Mouse (Mus musculus) urinary bladder, postnatal 10 days (tissue): Measurements from ENCODE around the gene Cpm.
"Not testable (repeated sequence)": the region's sequence is repeated elsewhere in the genome, so short reads cannot be mapped to it uniquely, and the experiment has no call there.

Source experiments
- DNase-seq: peaks from one replicate; pipeline ENCODE4 v3.0.0; 2022; ENCODE audit warnings: low spot score

Gene Cpm

DNA sequence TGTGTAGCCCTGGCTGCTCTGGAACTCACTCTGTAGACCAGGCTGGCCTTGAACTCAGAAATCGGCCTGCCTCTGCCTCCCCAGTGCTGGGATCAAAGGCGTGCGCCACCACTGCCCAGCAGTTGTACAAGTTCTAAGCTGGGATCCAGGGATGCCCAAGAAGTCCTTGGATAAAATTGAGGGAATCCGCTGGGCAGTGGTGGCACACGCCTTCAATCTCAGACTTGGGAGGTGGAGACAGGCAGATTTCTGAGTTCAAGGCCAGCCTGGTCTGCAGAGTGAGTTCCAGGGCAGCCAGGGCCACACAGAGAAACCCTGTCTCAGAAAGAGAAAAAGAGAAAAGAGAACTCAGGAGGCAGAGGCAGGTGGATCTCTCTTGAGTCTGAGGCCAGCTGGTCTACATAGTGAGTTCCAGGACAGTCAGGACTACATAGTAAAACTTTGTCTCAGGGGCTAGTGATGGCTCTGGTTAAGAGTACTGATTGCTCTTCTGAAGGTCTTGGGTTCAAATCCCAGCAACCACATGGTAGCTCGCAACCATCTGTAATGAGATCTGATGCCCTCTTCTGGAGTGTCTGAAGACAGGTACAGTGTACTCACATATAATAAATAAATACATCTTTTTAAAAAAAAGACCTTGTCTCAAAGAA is 75.1 kb downstream of the Cpm start:
- DNase-seq, result not testable (repeated sequence)

DNA sequence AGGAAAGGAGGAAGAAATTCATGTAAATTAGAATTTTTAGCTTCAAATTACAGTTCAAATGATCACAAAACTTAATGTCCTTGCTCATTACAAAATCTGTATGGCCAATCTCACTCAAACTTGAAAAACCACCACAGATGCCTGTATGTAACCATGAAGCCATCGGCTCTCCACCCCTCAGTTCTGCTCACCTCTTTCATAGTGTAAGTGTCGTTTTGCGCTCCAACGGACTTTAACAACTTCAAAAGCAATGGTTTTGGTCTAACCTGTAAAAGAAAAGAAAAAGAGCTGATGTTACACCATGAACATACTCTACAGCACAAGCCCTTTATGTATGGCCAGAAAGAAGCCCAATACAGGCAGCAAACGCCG is 75.7 kb downstream of the Cpm start:
- no peak for DNase-seq

DNA sequence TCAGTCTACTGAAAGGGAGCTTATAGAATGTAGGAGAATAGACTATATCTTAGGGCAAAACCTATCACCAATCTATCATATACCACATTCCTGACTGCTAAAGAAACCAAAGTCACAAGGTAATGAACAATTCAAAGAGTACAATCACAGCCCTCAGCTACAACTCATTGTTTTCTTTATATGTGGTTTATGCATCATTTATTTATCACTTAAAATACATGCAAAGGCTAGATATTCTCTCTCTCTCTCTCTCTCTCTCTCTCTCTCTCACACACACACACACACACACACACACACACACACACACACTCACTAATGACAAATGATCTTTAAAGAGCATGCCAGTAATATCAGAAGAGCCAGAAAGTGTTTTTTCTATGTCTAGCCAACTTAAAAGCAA is 76.5 kb downstream of the Cpm start:
- no peak for DNase-seq

DNA sequence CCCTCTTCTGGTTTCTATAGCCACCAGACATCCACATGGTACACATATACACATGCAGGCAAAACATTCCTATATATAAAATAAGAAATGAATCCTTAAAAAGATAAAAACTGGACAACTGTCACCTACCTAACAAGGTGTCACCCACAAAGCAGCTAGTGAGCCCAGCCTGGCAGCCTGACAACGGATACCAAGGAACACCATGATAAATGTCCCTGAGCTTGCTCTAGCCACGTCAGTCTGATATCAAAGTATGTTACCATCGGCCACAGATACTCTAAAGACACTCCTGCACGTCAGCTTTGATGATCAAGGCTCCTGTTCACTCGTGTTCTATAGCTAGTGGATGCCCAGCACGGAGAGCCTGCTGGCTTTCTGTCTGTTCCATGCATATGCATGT is 77.1 kb downstream of the Cpm start:
- no peak for DNase-seq

DNA sequence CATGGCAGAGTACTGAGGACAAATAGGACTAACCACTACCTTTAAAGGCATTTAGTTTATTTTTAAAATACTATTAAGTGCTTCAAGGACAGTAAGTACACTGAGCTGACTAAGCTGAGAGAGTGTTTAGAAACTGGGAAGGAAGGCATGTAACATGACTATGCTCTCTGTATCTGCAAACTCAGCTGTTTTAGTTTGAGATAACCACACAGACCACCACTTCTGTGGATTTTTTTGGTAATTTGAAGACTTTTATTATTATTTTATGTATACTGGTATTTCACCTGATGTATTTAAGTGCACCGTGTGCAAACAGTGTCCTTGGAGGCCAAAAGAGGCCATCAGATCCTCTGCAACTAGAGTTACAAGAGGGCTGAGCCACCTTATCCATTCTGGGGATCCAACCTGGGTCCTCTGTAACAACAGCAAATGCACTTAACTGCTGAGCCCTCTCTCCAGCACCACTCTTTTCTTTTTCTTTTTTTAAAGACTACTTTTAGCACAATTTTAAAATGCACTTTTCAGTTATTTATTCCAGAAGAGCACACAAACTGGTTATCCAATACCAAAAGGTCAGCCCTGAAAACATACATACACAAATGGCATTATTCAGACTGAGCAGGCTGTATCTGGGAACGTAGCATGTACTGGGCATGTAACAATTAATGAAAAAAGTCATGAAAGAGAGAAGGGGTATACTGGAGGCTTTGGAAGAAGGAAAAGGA is 78.0 kb downstream of the Cpm start:
- no peak for DNase-seq

DNA sequence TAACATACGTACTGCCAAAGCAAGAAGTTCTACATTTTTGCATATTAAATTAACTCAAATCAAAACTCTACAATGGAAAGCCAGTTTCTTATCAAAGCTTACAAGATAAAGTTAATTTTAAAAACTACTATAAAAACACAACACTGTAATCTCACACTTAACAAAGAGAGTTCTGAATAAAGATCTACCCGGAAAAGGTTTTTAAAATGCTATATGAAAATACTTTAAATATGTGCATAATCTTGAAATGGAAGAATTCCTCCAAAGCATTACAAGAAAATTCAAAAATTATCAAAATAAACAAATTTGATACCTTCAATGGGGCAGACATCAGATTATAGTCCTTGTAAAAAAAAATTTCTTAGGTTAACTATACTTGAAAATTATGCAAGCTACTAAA is 79.1 kb downstream of the Cpm start:
- DNase-seq, result no peak

DNA sequence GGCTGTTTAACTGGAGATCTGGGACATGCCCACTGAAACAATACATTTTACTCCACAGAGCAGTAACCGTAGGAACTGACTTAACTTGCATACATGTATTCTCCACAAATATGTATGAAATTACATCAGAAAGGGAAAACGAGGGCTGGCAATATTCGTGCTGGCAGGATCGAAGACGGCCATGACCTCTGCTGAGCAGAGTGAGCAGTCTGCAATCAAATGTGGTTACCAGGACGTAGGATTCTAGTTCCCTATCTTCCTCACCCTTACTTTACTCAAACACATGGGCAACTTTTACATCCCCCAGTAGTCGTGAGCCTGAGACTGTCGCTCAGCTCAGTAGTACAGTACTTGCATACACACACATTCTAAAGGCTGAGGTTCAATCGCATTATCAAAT is 79.6 kb downstream of the Cpm start:
- no peak for DNase-seq

DNA sequence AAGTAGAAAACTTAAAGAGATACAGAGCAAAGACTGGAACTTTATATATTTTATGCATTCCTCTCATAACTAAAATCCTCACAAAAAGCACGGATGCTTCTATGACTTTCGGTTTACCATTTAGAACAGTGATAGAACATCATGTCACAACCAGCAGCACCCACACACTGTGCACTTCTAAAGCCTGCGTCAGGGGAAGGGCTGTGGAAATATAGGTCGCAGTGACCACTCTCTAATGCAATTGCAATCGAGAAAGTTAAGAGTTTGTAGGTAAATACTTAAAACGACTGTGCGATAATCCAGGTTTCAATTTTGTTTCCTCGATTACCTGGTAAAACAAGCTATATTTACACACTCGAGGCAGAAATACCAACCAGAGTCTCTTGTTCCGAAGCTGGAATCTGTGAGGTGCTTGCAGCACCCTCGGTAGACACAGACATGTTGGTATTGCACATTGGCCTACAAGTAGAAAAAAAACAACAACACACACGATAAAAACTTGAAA is 80.1 kb downstream of the Cpm start:
- no peak for DNase-seq

DNA sequence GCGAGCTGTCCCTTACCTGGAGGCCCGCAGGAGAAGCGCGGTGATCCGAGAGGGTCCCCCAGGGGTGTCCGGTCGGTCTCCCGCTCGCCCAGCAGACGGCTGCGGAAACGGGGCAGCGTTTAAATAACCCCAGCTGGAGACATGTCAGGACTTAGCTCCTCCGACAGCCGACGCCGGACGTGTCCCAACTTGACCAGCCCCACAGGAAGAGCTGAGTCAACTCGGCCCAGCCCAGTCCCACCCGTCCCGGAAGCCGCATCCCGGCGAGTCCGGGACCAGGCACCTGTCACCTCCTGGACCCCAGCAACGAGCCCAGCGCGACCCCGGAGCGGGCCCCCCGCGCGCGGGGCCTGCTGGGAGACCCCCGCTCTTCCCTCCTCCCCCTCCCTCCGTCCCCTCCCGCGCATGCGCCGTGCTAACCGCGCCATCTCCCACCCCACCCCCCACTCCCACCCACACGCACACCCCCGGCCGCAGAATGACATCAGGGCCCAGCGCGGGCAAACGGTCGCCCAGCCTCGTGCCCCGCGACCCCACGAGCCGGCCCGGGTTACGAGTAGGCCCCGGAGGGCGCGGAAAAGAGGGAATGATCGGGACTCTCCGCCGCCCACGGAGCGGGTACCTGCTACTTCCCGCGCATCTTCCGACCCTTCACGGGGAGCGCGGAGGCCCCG is 80.8 kb downstream of the Cpm start:
- peak; percentile 63 for DNase-seq

DNA sequence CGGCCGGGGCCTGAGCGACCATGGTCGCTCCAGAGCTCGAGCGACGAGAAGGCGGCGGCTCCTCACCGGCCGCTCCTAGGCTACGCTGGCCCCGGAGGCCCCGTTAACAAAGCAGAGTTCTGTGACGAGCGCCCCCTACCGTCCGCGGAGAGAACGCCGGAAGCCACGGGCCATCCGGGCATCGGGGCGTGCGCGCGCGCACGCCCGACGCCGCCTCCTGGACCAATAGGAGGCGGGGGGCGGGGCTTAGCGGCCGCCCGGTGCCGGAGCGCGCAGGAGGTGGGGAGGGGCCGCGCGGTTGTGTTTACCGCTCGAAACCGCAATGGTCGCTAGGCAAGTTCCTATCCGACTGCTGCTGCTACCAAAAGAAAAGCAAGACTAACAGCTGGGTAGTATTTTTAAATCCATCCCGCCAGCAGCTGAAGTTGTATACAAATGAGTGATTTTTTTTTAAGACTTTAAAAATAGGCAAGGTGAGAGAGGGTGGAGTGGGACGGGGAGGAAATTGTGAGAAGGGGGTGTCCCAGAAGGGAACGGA is 81.4 kb downstream of the Cpm start, which contains the start of gene Mdm2:
Mdm2 (minus strand) TSS at position 155 of the 538 bp plus-strand sequence.
- DNase-seq, result peak; percentile 92

DNA sequence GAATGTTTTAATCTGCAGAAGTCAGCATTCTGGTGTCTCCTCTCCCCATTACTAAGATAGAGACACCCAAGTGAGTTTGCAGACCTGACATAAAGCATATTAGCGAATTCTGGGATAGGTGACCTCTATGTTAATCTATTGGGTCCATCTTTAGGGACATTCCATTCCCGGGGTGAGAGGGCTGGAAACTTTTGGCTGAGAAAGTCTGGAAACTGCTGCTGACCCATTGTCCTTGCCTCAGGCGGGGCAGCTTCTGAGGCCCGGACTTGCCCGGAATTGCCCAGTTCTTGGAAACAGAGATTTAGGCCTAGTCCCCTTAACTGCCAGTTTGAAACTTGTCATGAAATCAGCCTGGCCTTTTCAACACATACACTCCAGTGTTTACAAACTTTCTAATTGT is 82.1 kb downstream of the Cpm start:
- DNase-seq, result no peak

DNA sequence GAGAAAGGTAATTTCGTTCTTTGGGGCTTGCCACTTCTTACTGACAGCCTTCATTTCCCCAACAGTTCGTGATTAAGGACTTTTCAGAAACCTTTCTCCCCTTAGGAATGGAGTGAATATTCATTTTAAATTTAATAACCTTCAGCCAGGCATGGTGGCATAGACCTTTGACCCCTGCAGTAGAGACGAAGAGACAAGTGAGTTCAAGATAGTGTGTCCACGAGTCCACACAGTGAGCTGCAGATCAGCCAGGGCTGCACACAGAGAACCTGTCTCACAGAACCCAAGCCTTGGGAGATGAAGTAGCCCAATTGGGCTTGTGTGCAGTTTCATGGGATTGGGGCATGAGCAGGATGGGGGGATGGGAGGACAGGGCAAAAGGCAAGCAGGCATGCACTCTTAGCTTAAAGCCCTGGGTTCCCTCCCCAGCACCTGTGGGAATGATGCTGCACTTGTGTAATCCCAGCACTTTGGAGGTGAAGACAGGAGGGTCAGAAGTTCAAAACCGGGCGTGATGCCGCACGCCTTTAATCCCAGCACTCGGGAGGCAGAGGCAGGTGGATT is 83.0 kb downstream of the Cpm start:
- no peak for DNase-seq

DNA sequence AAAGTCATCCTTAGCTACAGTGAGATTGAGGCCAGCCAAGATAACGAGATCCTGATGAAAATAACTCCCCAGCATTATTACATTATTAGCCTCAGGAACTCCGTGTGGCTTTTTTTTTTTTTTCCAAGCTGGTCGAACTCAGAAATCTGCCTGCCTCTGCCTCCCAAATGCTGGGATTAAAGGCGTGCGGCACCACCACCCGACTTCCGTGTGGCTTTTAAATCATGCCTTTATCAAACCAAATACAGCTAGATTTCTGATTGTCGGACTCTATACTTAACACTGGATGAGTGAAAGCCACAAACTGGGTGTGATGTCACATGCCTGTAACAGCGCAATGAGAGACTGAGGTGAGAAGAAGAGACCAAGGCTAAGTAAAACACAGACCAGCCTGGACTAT is 83.6 kb downstream of the Cpm start:
- no peak for DNase-seq

DNA sequence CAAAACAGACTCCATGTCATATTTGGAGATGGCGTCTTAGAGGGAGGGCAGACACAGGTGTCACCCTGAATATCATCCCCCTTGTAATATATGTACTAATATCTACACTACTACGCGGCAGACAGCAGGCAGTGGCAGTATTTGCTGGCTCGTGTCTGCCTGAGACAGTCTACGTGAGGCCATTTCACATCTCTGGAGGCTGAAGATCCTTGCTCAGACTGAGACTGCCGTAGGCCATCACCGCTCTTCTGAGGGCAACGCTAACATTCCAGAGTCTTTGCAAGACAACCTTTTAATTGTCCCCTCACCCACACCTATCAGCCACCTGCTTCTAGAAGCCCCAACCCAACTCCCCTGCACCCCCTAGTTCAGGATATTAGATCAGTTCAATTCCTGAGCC is 84.2 kb downstream of the Cpm start:
- DNase-seq, result no peak

DNA sequence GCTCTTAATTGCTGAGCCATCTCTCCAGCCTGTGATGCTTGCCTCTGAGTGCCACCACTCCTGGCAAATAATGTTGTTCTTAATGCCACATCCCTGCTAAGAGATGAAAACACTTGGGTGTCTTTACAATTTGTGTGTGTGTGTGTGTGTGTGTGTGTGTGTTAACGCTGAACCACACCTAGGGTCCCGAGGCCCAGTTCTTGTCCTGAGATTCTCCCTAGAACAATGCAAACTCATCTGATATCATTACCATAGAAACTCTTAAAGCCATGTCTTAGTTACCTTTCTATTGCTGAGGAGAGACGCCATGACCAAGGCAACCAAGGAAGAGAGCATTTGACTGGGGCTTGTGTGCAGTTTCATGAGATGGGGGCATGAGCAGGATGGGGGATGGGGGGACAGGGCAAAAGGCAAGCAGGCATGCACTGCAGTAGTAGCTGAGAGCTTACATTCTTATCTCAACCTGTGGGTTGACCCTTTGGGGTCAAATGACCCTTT is 84.8 kb downstream of the Cpm start:
- no peak for DNase-seq

DNA sequence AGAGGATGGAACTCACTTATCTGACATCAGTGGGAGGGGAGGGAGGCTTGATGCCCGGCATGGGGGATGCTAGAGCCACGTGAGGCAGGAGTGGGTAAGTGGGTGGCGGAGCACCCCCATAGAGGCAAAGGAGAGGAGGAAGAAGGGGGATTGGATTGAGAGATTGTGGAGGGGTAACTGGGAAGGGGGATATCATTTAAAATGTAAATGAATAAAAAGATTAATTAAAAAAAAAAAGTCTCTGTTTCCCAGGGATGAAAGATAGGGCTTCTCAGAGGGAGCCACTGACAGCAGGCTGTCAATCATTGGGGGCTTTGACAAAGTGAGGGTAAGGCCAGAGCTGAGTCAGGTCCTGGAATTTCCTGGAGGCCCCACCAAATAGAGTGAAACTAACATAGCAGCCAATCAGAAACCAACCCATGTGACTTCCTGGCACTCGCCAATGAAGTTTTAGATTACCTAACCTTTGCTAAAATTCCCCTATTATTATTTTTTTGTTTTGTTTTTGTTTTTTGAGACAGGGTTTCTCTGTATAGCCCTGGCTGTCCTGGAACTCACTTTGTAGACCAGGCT is 85.7 kb downstream of the Cpm start:
- no peak for DNase-seq

DNA sequence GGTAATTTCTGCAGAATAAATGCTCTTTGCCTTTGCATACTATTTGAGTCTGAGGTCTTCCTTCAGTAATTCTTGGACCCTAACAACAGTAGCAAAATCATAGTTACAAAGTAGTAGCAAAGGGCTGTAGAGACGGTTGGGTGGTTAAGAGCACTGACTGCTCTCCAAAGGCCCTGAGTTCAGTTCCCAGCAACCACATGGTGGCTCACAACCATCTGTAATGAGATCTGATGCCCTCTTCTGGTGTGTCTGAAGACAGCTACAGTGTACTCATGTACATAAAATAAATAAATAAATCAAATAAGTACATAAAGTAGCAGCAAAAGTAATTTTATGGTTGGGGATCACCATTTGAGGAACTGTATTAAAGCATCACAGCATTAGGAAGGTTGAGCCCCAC is 86.4 kb downstream of the Cpm start:
- DNase-seq, result not testable (repeated sequence)

DNA sequence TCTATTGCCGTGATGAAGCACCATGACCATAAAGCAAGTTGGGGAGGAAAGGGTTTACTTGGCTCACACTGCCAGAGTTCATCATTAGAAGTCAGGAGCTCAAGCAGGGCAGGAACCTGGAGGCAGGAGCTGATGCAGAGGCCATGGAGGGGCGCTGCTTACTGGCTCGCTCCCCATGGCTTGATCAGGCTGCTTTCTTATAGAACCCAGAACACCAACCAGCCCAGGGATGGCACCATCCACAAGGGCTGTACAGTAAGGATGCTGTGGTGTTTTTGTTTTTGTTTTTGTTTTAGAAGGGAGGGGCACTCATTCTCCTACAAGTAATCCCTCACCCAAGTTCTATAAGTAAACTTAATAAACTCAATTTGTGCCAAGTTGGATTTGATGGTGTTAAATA is 87.4 kb downstream of the Cpm start:
- DNase-seq, result no peak

DNA sequence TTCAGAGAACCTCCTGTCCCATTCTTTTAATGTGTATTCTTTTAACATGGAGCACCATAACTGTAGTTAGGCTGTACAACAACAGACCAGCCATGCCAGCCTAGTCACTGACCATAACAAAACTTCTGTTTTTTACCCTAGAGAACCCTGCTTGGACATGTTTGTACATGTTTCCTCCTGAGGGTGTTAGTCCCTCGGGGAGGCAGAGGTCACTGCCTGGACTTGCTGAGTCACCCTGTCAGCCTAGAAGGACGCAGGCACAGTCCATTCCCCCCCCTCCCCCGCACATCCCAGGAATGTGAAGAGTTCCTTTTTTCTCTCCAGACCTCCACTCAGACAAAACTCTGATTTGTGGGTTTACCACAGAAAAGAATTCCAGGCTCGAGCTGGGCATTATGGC is 88.3 kb downstream of the Cpm start:
- DNase-seq, result no peak

DNA sequence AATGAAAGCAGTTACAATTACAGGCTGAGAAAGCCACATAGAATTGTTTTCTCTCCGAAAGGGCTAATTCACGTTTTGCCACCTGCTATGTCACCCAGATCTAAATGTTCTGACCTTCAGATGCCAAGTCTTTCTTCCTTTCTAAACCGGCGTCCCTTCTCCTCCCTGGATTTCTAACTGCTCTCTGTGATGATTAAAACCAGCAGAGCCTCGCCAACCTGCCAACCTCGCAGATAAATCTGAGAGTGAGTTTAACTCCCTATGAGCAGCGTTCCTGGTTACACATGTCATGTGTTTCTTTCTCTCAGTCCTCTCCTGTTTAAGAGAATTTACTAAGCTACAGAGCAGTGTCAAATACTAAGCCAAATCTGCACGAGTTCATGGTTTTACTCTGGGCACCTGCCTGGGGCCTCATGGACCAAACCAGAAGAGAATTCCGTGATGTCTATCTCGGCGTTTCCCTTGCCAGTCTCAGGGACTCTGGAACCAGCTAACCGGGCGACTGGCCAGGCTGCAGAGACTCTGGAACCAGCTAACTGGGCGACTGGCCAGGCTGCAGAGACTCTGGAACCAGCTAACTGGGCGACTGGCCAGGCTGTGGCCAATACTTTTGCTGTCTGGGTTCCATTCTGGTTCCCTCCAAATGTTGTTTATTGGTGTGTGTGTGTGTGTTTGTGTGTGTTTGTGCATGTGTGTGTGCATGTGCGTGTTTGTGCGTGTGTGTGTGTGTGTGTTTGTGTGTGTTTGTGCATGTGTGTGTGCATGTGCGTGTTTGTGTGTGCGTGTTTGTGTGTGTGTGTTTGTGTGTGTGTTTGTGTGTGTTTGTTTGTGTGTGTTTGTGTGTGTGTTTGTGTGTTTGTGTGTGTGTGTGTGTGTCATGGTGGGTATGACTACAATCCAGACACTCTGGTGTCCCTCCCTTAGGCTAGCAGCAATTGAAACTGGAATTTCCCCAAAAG is 89.1 kb downstream of the Cpm start:
- DNase-seq, result no peak

DNA sequence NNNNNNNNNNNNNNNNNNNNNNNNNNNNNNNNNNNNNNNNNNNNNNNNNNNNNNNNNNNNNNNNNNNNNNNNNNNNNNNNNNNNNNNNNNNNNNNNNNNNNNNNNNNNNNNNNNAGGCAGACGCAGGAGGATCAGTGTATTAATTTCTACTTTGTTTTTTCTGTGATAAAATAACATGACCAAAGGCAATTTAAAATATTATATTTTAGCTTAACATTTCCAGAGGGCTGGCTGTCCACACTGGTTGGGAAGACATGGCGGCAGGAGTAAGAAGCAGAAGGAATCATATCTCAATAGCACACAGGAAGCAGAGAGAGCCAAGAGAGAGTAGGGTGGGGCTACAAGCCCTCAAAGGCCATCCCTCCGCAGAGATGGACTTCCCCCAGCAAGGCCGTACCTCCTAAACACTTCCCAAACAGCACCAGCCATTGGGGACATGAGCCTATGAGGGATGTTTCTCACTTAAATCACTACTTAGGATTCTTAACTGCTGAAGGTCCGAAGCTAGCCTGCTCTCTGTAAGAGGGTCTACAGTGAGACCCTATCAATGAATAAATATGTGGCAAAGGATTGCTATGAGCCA is 94.9 kb downstream of the Cpm start:
- DNase-seq, result no peak
